Mouse (Mus musculus) kidney, postnatal 4 days (tissue): ENCODE data around the gene Srd5a1.
A peak's percentile ranks its signal among the peaks of the same experiment; 100 is the strongest.
"Not testable (repeated sequence)": the region's sequence is repeated elsewhere in the genome, so short reads cannot be mapped to it uniquely, and the experiment has no call there.

Source experiments
- DNase-seq, 2 experiments: peaks; one replicate each; pipeline ENCODE4 v3.0.0; 2021; ENCODE audit warnings: mixed read lengths in 2 of 2

Srd5a1 gene

GRCm38 (mm10) chr13:69569201-69569600 lies 42.0 kb downstream of the Srd5a1 start:
- DNase-seq, result no peak

GRCm38 (mm10) chr13:69565401-69565800 lies 45.8 kb downstream of the Srd5a1 start:
- not testable (repeated sequence) for DNase-seq

- DNase-seq, result no peak
These were observed 46.7 kb downstream of the Srd5a1 start for GRCm38 (mm10) chr13:69564573-69564972.

DNA sequence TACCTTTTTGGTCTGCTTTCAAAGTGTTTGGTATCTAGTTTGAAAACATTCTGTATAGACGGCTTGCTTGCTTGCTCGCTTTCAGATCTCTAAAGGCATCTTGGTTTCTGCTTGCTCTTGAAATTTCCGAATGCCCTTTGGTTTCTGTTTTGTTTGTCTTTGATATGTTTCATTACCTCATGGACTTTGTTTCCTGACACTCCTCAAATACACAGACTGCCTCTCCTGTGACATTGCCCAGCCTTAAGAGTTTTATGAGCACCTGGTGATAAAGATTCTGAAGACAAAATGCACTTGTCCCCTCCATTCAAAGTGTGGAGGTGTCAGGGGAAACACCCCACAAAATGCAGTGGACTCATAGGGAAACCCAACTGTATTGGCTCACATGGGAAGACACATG lies 47.3 kb downstream of the Srd5a1 start:
- no peak for DNase-seq

DNA sequence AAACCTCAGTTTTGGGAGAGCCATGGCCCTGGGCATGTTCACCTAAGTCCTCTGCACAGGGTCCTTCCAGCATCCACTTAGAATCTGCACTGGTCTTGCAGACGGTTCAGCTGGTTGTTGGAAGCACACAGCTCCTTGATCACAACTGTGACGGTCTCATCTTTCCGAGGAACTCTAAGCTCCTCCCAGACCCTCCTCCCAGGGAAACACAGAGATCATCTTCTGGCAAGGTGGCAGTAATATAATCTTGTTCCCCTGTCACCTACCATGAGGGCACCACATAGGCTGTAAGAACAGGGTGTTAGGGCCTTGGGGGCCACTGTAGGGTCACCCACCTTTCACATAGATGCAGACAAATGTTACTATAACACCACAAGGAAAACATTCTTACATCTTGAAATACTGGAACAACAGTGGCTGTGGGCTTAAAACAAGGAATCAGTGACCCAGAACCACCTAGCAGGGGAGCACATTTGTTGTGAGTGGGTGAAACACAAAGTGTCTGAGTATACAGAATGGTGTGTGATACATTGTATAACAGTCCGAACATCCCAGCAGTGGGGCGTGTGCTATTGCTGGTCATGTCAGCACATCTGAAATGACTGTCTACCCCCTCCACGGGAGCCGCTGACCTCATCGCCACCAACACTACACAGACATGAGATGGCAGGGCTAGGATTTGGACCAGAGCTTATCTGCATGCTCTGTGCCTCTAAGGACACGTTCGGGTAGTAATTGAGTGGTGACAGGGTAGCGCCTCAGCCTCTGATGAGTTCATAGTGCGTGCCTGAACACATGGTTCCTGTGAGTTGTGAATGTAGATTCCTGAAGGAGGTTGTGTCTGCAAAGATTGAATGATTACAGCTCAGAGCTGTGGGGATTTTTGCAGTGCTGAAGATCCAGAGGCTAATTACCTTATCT lies 48.3 kb downstream of the Srd5a1 start:
- no peak for DNase-seq

DNA sequence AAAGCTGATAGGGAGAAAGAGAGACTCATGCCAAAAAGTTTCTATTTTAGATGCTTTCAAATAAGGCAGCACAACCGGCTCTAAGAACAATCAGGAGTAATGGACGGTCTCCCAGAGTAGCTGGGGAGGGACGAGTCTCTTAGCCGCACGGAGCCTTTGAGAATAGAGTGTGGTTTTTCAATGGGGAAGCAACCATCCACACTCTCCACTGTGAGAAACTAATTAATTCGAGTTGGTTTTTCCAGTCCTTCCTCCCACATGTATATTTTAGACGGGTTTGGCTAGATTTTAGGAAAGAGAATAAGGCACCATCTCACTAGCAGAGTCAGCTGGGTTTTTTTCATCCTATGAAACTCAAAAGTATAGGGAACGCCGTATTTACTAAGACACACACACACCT lies 49.2 kb downstream of the Srd5a1 start:
- no peak for DNase-seq

GRCm38 (mm10) chr13:69559291-69559961 lies 51.8 kb downstream of the Srd5a1 start:
- no peak for DNase-seq

DNA sequence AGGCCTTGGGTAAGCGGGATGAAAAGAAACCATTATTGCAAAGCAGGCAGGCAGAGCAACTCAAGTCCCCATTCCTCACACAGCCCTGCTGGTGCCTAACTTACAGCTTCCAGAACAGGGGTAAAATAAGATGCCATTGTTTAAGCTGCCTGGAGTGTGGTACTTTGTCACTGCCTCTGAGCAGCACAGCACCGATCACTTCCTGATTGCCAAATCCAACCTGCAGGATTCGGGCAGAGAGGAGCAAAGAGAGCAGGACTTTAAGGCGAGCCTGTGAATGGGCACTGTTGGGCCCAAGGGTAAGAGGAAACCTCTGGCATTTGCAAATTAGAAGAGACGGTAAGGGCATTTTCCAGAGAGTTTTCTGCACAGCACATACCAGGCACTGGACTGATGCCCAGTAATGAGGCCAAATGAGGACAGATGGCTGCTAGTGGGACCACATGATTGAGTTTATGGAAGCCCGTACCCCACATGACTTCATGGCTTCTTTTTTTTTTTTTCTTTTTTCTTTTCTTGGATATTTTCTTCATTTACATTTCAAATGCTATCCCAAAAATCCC lies 53.1 kb downstream of the Srd5a1 start:
- no peak for DNase-seq

DNA sequence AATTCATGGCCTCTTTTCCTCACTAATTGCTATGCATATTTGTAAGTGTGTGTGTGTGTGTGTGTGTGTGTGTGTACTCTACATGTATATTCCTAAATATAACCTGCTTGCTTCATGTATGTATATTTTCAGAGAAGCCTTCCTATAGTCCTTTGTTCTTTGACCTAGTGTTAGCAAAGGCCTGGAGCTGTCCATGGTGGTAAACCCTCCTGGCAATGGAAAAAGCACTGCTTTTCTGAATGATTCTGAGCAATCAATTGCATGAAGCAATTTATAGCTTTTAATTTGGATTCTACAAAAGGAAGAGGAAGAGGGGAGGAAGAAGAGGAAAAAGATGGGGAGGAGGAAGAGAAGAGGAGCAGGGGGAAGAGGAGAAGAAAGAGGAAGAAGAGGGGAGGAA lies 54.5 kb downstream of the Srd5a1 start:
- DNase-seq, result peak in 1 of 2 experiments; percentile 35

DNA sequence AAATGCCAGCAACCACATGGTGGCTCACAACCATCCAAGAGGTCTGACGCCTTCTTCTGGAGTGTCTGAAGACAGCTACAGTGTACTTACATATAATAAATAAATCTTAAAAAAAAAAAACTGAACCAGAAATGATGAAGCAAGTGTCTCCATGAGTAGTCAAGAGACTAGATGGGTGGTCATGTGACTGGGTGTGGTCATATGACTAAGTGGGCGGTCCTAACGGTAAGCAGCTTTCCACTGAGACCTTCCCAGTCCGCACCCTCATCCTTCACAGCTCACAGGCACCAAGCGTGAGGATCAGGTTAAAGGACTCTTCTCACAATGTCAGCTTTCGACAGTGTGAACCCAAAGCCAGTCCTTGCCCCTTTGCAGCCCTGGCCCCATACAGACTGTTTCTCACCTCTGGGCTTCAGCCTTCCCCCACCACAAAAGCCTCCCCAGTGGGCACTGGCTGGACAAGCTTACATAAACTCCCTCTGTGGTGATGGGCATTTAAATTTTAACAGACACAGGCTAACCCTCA lies 55.2 kb downstream of the Srd5a1 start:
- no peak for DNase-seq

- no peak for DNase-seq
These were observed 56.2 kb downstream of the Srd5a1 start for GRCm38 (mm10) chr13:69555045-69555444.

GRCm38 (mm10) chr13:69554255-69554654 lies 57.0 kb downstream of the Srd5a1 start:
- DNase-seq, result no peak

- DNase-seq, result peak; percentile 60 to 65
These were observed 58.2 kb downstream of the Srd5a1 start for GRCm38 (mm10) chr13:69553024-69553423.

- no peak for DNase-seq
These were observed 60.4 kb downstream of the Srd5a1 start for GRCm38 (mm10) chr13:69550831-69551230.

GRCm38 (mm10) chr13:69549980-69550379 lies 61.3 kb downstream of the Srd5a1 start:
- DNase-seq, result no peak

DNA sequence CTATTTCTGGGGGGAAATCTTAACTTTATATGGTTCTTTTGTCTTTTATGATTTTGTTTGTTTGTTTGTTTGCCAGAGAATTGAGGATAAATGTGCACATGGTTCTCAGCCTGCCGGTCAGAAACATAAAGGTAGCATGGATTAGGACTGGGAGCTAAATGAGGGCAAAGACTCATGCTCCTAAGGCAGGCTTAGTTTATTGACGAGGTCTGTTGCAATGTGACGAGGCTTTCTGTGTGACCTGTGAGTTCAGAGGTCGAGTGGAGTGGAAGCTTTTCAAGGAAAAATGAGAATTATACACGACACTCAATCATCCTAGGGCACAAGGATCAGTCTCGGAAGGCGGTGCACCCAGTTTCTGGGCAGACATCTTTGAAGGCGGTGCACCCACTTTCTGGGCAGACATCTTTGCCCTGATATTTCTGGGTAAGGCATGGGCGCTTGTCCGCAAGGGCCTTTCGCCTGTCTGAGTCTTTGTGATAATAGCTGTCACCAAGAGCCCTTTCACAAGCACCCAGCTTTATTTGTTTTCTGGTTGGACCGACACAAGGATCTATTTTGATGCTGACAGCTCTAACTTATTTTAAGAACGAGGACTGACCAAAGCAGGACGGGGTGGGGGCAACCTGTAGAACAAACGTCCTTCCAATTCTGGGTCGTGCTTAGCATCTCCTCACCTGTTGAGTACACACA lies 63.6 kb downstream of the Srd5a1 start:
- DNase-seq, result no peak

- DNase-seq, result peak; percentile 77 to 81
These were observed 66.2 kb downstream of the Srd5a1 start for GRCm38 (mm10) chr13:69545019-69545418.

DNA sequence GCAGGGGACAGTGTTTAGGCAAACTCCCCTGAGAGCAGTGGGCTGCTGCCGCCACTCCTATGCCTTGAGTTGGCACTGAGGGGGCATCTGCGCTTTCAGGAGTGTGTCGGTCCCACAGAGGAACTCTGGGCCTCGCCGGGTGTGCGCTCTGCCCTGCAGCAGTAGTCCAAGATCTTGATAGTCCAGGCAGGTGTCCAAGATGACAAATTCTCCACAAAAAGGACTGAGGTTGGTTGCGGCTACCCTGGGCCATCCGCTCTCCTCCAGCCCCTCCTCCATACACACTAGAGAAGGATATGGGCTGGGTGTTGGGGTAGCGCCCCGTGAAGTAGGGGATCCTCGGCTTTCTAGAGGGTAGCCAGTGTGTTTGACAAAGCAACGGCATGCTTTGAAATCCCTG lies 67.6 kb downstream of the Srd5a1 start:
- no peak for DNase-seq

GRCm38 (mm10) chr13:69542571-69543352 lies 68.5 kb downstream of the Srd5a1 start:
- DNase-seq, result no peak

DNA sequence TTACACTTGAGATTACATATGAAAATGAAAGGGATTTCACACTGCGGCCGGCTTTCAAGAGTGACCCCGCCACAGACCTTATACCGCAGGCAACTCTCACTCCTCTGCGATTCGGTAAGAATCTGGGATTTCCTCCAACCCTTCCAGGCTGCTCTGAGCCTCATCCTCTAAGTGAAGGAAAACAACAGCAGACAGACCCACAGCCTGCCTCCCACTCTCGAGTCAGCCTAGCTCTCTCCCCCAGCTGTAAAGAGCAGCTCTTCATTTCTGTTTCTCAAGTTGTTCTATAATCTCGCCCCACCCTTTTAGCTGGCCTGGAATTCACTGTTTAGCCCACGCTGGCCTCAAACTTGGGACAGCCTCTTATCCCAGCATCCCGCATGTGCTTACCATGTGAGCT lies 69.5 kb downstream of the Srd5a1 start:
- DNase-seq, result peak in 1 of 2 experiments; percentile 55

GRCm38 (mm10) chr13:69541209-69541608 lies 70.0 kb downstream of the Srd5a1 start:
- DNase-seq, result no peak

GRCm38 (mm10) chr13:69538327-69538726 lies 72.9 kb downstream of the Srd5a1 start:
- DNase-seq, result no peak
